Mouse (Mus musculus) cerebellum, adult 2 months (tissue): ENCODE results near the gene Erich6b.

ENCODE experiments used
- CTCF ChIP-seq: fragments of 200-500 bp; IDR thresholded peaks from 2 replicates; pipeline ENCODE4 v1.5.1; 2011; ENCODE audit warnings: low read depth, mild to moderate bottlenecking, control low read depth, low read length, moderate library complexity, borderline replicate concordance; ENCODE audit not compliant: insufficient read depth
- POLR2A ChIP-seq: fragments of 200-500 bp; IDR thresholded peaks from 2 replicates; pipeline ENCODE4 v1.6.1; 2011; ENCODE audit warnings: low read length, control low read depth, borderline replicate concordance; ENCODE audit not compliant: insufficient read depth

DNA sequence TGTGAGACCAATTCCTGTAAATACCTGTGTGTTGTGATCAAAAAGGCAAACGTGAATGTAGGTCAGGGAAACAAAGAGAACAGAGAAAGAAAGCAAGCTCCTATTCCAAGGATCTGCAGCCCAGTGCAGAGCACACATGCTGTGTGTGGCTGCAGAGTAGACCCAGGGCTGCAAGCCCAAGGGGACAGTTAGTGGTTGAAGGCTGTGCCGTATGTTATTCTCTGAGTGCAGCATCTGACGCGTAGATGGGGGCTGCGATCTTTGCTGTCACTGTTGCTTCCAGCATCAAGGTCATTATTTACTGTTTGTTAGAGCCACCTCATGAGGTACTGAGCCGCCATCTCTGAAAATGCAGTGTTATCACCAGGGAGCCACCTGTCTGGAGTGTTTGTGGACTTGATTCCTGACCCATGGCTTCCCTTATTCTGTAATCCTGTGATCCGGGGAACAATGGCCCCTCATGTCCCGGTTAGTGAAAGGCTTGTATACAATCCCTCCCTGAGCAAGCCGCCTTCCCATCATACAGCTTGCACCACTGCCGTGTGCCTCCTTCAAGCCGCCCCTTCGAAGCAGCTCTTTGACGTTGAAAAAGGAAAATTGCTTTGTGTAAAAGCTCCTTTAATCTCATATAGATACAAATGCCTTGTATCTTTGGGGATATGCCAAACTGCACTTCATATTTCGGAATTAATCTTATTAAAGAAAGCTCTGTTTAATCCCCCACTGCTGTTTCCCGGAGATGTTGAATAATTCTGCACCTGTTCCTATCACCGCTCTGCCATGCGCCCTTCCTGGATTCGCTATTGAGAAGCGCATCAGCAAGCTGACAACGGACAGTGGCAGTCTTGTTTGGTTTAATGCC lies 5.1 kb downstream of the Erich6b start:
- no peak for TF ChIP-seq CTCF
- no peak for TF ChIP-seq POLR2A
